Mouse (Mus musculus): ENCODE data around the gene Akap6. TPM values are rescaled to one million over a fixed set of nuclear protein-coding genes. Genes with fewer than 3 reads are reported as not detected.
A peak's percentile ranks its signal among the peaks of the same experiment; 100 is the strongest.

Akap6 gene
- polyA plus RNA-seq (2016; fragmentation: Nextera tagmentation; extraction: Ambion mirVana), result 0.05 and 0.07 TPM in 2 replicates

- WGBS (ENCODE audit: insufficient replicate concordance), result 73% methylated on average over 6 of the region's 6 CpGs
- Histone ChIP-seq H3K27ac (no peak within 1 kb of the TSS), H3K4me2 (no peak within 1 kb of the TSS)
These were observed at the start of gene Akap6 for GRCm38 (mm10) chr12:52699146-52699545. Akap6 (plus strand) TSS chr12:52699383.

GRCm38 (mm10) chr12:52662907-52663790 is 36.0 kb upstream of the Akap6 start:
- H3K4me2 ChIP-seq, result no peak overlapping the region
- no peaks in the 10 kb centered on the region for H3K36me3 ChIP-seq
- no peaks in the 10 kb centered on the region for H3K4me1 ChIP-seq
- H3K9ac ChIP-seq, result no peak overlapping the region
- no peak for ATAC-seq
- H3K27ac ChIP-seq, result no peak overlapping the region
- H3K4me3 ChIP-seq, result no peak overlapping the region
- H3K9me3 ChIP-seq (replicated peaks), result no peaks in the 10 kb centered on the region
- WGBS (ENCODE audit: insufficient replicate concordance), result 58% methylated on average over 7 of the region's 7 CpGs
- H3K27me3 ChIP-seq (replicated peaks), result no peaks in the 10 kb centered on the region

More at GRCm38 (mm10) chr12:52699146-52699545, at the start of gene Akap6:
- Histone ChIP-seq H3K36me3 (no peaks in the 10 kb centered on the region), H3K9ac (no peak within 1 kb of the TSS), H3K27me3 (replicated peaks) (no peaks in the 10 kb centered on the region), H3K4me3 (no peak within 1 kb of the TSS), H3K4me1 (peaks cover 26% of the 10 kb centered on the region; the same call in 1 of the 2 replicates), H3K9me3 (replicated peaks) (no peaks in the 10 kb centered on the region)
- no peak for ATAC-seq

- Histone ChIP-seq H3K9ac (no peak overlapping the region), H3K4me1 (no peaks in the 10 kb centered on the region), H3K27me3 (replicated peaks) (no peaks in the 10 kb centered on the region), H3K9me3 (replicated peaks) (no peaks in the 10 kb centered on the region), H3K36me3 (no peaks in the 10 kb centered on the region), H3K27ac (no peak overlapping the region), H3K4me3 (no peak overlapping the region), H3K4me2 (no peak overlapping the region)
- no peak for ATAC-seq
- WGBS (ENCODE audit: insufficient replicate concordance), result 69% methylated on average over 5 of the region's 5 CpGs
These were observed 34.2 kb upstream of the Akap6 start for GRCm38 (mm10) chr12:52664944-52665343.

GRCm38 (mm10) chr12:52671436-52671835 is 27.7 kb upstream of the Akap6 start:
- 35% methylated on average over 7 of the region's 7 CpGs for WGBS (ENCODE audit: insufficient replicate concordance)

GRCm38 (mm10) chr12:52671943-52672342 is 27.2 kb upstream of the Akap6 start:
- no peak overlapping the region for H3K9ac ChIP-seq
- H3K4me3 ChIP-seq, result no peak overlapping the region
- no peak overlapping the region for H3K4me2 ChIP-seq
- 0 out of 2 replicates have a peak, but pooled peaks cover 5% of the 10 kb centered on the region for H3K4me1 ChIP-seq
- H3K9me3 ChIP-seq (replicated peaks), result no peaks in the 10 kb centered on the region
- 63% methylated on average over 6 of the region's 6 CpGs for WGBS (ENCODE audit: insufficient replicate concordance)
- no peak overlapping the region for H3K27ac ChIP-seq
- H3K36me3 ChIP-seq, result no peaks in the 10 kb centered on the region
- no peak for ATAC-seq
- no peaks in the 10 kb centered on the region for H3K27me3 ChIP-seq (replicated peaks)

More at GRCm38 (mm10) chr12:52671436-52671835, 27.7 kb upstream of the Akap6 start:
- Histone ChIP-seq H3K4me3 (no peak overlapping the region), H3K9ac (no peak overlapping the region), H3K27ac (no peak overlapping the region), H3K9me3 (replicated peaks) (no peaks in the 10 kb centered on the region), H3K4me2 (no peak overlapping the region), H3K4me1 (0 out of 2 replicates have a peak, but pooled peaks cover 5% of the 10 kb centered on the region), H3K27me3 (replicated peaks) (no peaks in the 10 kb centered on the region), H3K36me3 (no peaks in the 10 kb centered on the region)
- no peak for ATAC-seq

- 0 out of 2 replicates have a peak, but pooled peaks cover 5% of the 10 kb centered on the region for H3K4me1 ChIP-seq
- 66% methylated on average over 6 of the region's 6 CpGs for WGBS (ENCODE audit: insufficient replicate concordance)
- no peak overlapping the region for H3K4me3 ChIP-seq
- H3K4me2 ChIP-seq, result no peak overlapping the region
- no peaks in the 10 kb centered on the region for H3K9me3 ChIP-seq (replicated peaks)
- H3K36me3 ChIP-seq, result no peaks in the 10 kb centered on the region
- no peak overlapping the region for H3K27ac ChIP-seq
- ATAC-seq, result no peak
- no peaks in the 10 kb centered on the region for H3K27me3 ChIP-seq (replicated peaks)
- H3K9ac ChIP-seq, result no peak overlapping the region
These were observed 25.7 kb upstream of the Akap6 start for GRCm38 (mm10) chr12:52673361-52673960.

GRCm38 (mm10) chr12:52675010-52675409 is 24.2 kb upstream of the Akap6 start:
- WGBS (ENCODE audit: insufficient replicate concordance), result 52% methylated on average over 4 of the region's 4 CpGs
- no peaks in the 10 kb centered on the region for H3K9me3 ChIP-seq (replicated peaks)

GRCm38 (mm10) chr12:52687355-52687754 is 11.8 kb upstream of the Akap6 start:
- no peak overlapping the region for H3K4me2 ChIP-seq
- peaks cover 11% of the 10 kb centered on the region for H3K4me1 ChIP-seq
- no peak overlapping the region for H3K4me3 ChIP-seq
- WGBS (ENCODE audit: insufficient replicate concordance), result 41% methylated on average over 9 of the region's 9 CpGs
- no peak overlapping the region for H3K27ac ChIP-seq
- H3K9me3 ChIP-seq (replicated peaks), result no peaks in the 10 kb centered on the region
- no peaks in the 10 kb centered on the region for H3K36me3 ChIP-seq
- H3K9ac ChIP-seq, result no peak overlapping the region
- no peaks in the 10 kb centered on the region for H3K27me3 ChIP-seq (replicated peaks)
- ATAC-seq, result no peak

More at GRCm38 (mm10) chr12:52675010-52675409, 24.2 kb upstream of the Akap6 start:
- Histone ChIP-seq H3K27me3 (replicated peaks) (no peaks in the 10 kb centered on the region), H3K27ac (no peak overlapping the region), H3K36me3 (no peaks in the 10 kb centered on the region), H3K9ac (no peak overlapping the region), H3K4me3 (no peak overlapping the region), H3K4me2 (no peak overlapping the region), H3K4me1 (0 out of 2 replicates have a peak, but pooled peaks cover 5% of the 10 kb centered on the region)
- no peak for ATAC-seq

GRCm38 (mm10) chr12:52688712-52689111 is 10.5 kb upstream of the Akap6 start:
- H3K27ac ChIP-seq, result no peak overlapping the region

GRCm38 (mm10) chr12:52691552-52691951 is 7.6 kb upstream of the Akap6 start:
- Histone ChIP-seq H3K36me3 (no peaks in the 10 kb centered on the region), H3K27me3 (replicated peaks) (no peaks in the 10 kb centered on the region), H3K4me3 (no peak overlapping the region), H3K4me1 (peaks cover 17% of the 10 kb centered on the region), H3K27ac (no peak overlapping the region), H3K9me3 (replicated peaks) (no peaks in the 10 kb centered on the region), H3K9ac (no peak overlapping the region), H3K4me2 (no peak overlapping the region)
- no peak for ATAC-seq
- WGBS (ENCODE audit: insufficient replicate concordance), result 69% methylated on average over 1 of the region's 1 CpGs

More at GRCm38 (mm10) chr12:52688712-52689111, 10.5 kb upstream of the Akap6 start:
- Histone ChIP-seq H3K9ac (no peak overlapping the region), H3K27me3 (replicated peaks) (no peaks in the 10 kb centered on the region), H3K9me3 (replicated peaks) (no peaks in the 10 kb centered on the region), H3K4me3 (no peak overlapping the region), H3K36me3 (no peaks in the 10 kb centered on the region), H3K4me1 (peaks cover 17% of the 10 kb centered on the region), H3K4me2 (no peak overlapping the region)
- WGBS (ENCODE audit: insufficient replicate concordance), result 95% methylated on average over 2 of the region's 2 CpGs
- no peak for ATAC-seq

GRCm38 (mm10) chr12:52692290-52692974 is 6.8 kb upstream of the Akap6 start:
- ATAC-seq, result peak; percentile 96
- Histone ChIP-seq H3K4me1 (peaks cover 17% of the 10 kb centered on the region), H3K4me2 (peak overlapping the region; percentile 48), H3K4me3 (no peak overlapping the region), H3K27ac (0 out of 2 replicates have a peak overlapping the region, but pooled peaks have one; percentile 49), H3K9ac (no peak overlapping the region), H3K36me3 (no peaks in the 10 kb centered on the region), H3K27me3 (replicated peaks) (no peaks in the 10 kb centered on the region), H3K9me3 (replicated peaks) (no peaks in the 10 kb centered on the region)
- 13% methylated on average over 10 of the region's 10 CpGs for WGBS (ENCODE audit: insufficient replicate concordance)

Data from liver, embryonic 12.5 days (tissue).